Mouse (Mus musculus) MEL (cell line): ENCODE measurements around the gene Ezr. TPM values are rescaled to one million over a fixed set of nuclear protein-coding genes. Genes with fewer than 3 reads are reported as not detected.

ENCODE experiments used
- DNase-seq: peaks from one replicate; pipeline ENCODE4 v3.0.0; 2011; ENCODE audit warnings: low read depth, low spot score
- H3K27ac ChIP-seq: 2 replicates; pipeline ENCODE4 v1.5.1; 2012; ENCODE audit warnings: low read depth, mild to moderate bottlenecking, control low read depth, low read length, moderate library complexity; ENCODE audit not compliant: control insufficient read depth
- H3K27me3 ChIP-seq, 2 experiments: fragments of 150-350 bp in 1 of 2; sonication (generic) in 1 of 2; 2 replicates each; pipeline ENCODE4 v1.6.1; 2012; ENCODE audit warnings: low read length in 2 of 2, mild to moderate bottlenecking in 2 of 2, improper control_type of control experiment in 1 of 2, moderate library complexity in 1 of 2; ENCODE audit not compliant: insufficient read depth in 2 of 2, control insufficient read depth in 1 of 2
- H3K36me3 ChIP-seq, 2 experiments: 2 replicates each; pipeline ENCODE4 v1.6.1; 2012 to 2014; ENCODE audit warnings: low read length in 2 of 2, improper control_type of control experiment in 1 of 2, inconsistent platforms in 1 of 2, mild to moderate bottlenecking in 1 of 2; ENCODE audit not compliant: insufficient read depth in 2 of 2, control insufficient read depth in 1 of 2
- H3K4me1 ChIP-seq, 2 experiments: fragments of 150-350 bp in 1 of 2; sonication (generic) in 1 of 2; 2 replicates each; pipeline ENCODE4 v1.6.1; 2012; ENCODE audit warnings: low read length in 2 of 2, improper control_type of control experiment in 1 of 2, mild to moderate bottlenecking in 1 of 2; ENCODE audit not compliant: insufficient read depth in 2 of 2, control insufficient read depth in 1 of 2
- H3K4me3 ChIP-seq, 2 experiments: fragments of 150-350 bp in 1 of 2; sonication (generic) in 1 of 2; 2 replicates each; pipeline ENCODE4 v1.5.1; 2012; ENCODE audit warnings: low read depth in 2 of 2, low read length in 2 of 2, mild to moderate bottlenecking in 2 of 2, moderate library complexity in 2 of 2, control low read depth in 1 of 2, improper control_type of control experiment in 1 of 2; ENCODE audit not compliant: control insufficient read depth in 1 of 2, insufficient read depth in 1 of 2
- H3K79me2 ChIP-seq: 2 replicates; pipeline ENCODE4 v1.6.1; 2012; ENCODE audit warnings: mild to moderate bottlenecking, low read length, moderate library complexity; ENCODE audit not compliant: control insufficient read depth, poor library complexity, insufficient read depth
- H3K9ac ChIP-seq: 2 replicates; pipeline ENCODE4 v1.6.1; 2012; ENCODE audit warnings: low read depth, mild to moderate bottlenecking, control low read depth, low read length, moderate library complexity; ENCODE audit not compliant: control insufficient read depth, poor library complexity, severe bottlenecking
- H3K9me3 ChIP-seq: fragments of 150-350 bp; sonication (generic); replicated peaks from 2 replicates; pipeline ENCODE4 v1.6.1; 2012; ENCODE audit warnings: mild to moderate bottlenecking, low read length, improper control_type of control experiment, moderate library complexity; ENCODE audit not compliant: insufficient read depth
- BHLHE40 ChIP-seq: IDR thresholded peaks from 2 replicates; pipeline ENCODE4 v1.6.1; 2012; ENCODE audit warnings: low read depth, mild to moderate bottlenecking, inconsistent platforms, low read length, improper control_type of control experiment, borderline replicate concordance
- CHD2 ChIP-seq: IDR thresholded peaks from 2 replicates; pipeline ENCODE4 v1.6.1; 2011; ENCODE audit warnings: low read length, improper control_type of control experiment
- GABPA ChIP-seq: IDR thresholded peaks from 2 replicates; pipeline ENCODE4 v1.6.1; 2012; ENCODE audit warnings: low read depth, mild to moderate bottlenecking, inconsistent platforms, low read length, improper control_type of control experiment, moderate library complexity
- HCFC1 ChIP-seq: IDR thresholded peaks from 2 replicates; pipeline ENCODE4 v1.6.1; 2012; ENCODE audit warnings: low read depth, mild to moderate bottlenecking, inconsistent platforms, low read length, improper control_type of control experiment, moderate library complexity
- KAT2A ChIP-seq: conservative IDR thresholded peaks from 2 replicates; pipeline ENCODE4 v1.6.1; 2012; ENCODE audit warnings: low read depth, low read length, improper control_type of control experiment, inconsistent platforms
- MAFK ChIP-seq: IDR thresholded peaks from 2 replicates; pipeline ENCODE4 v1.6.1; 2011; ENCODE audit warnings: low read depth, mild to moderate bottlenecking, low read length, improper control_type of control experiment, borderline replicate concordance
- MAX ChIP-seq: IDR thresholded peaks from 2 replicates; pipeline ENCODE4 v1.6.1; 2011; ENCODE audit warnings: low read length, improper control_type of control experiment
- MAZ ChIP-seq: IDR thresholded peaks from 2 replicates; pipeline ENCODE4 v1.6.1; 2012; ENCODE audit warnings: low read depth, mild to moderate bottlenecking, inconsistent platforms, low read length, improper control_type of control experiment
- MEF2A ChIP-seq: IDR thresholded peaks from 2 replicates; pipeline ENCODE4 v1.6.1; 2014; ENCODE audit warnings: low read depth, mild to moderate bottlenecking, inconsistent platforms, low read length, improper control_type of control experiment; ENCODE audit not compliant: poor library complexity, insufficient replicate concordance, severe bottlenecking; ENCODE audit errors: extremely low read depth
- MXI1 ChIP-seq: IDR thresholded peaks from 2 replicates; pipeline ENCODE4 v1.6.1; 2011; ENCODE audit warnings: mild to moderate bottlenecking, low read depth, low read length, improper control_type of control experiment
- MYC ChIP-seq: IDR thresholded peaks from 2 replicates; pipeline ENCODE4 v1.6.1; 2011; ENCODE audit warnings: low read depth, mild to moderate bottlenecking, low read length, improper control_type of control experiment, moderate library complexity
- NELFE ChIP-seq: IDR thresholded peaks from 2 replicates; pipeline ENCODE4 v1.6.1; 2011; ENCODE audit warnings: low read depth, low read length, improper control_type of control experiment
- NRF1 ChIP-seq: IDR thresholded peaks from 2 replicates; pipeline ENCODE4 v1.6.1; 2014; ENCODE audit warnings: low read depth, mild to moderate bottlenecking, inconsistent platforms, low read length, improper control_type of control experiment, moderate library complexity; ENCODE audit not compliant: poor library complexity, insufficient read depth, severe bottlenecking
- POLR2A ChIP-seq, 2 experiments: IDR thresholded peaks; 2 replicates each; pipeline ENCODE4 v1.6.1; 2011 to 2012; ENCODE audit warnings: low read length in 2 of 2, mild to moderate bottlenecking in 2 of 2, control low read depth in 1 of 2, improper control_type of control experiment in 1 of 2, low read depth in 1 of 2, moderate library complexity in 1 of 2; ENCODE audit not compliant: control insufficient read depth in 1 of 2, insufficient read depth in 1 of 2, poor library complexity in 1 of 2
- RAD21 ChIP-seq: IDR thresholded peaks from 2 replicates; pipeline ENCODE4 v1.6.1; 2011; ENCODE audit warnings: mild to moderate bottlenecking, low read depth, low read length, improper control_type of control experiment
- SIN3A ChIP-seq: IDR thresholded peaks from 2 replicates; pipeline ENCODE4 v1.6.1; 2012; ENCODE audit warnings: low read length, improper control_type of control experiment, inconsistent platforms
- TAL1 ChIP-seq: IDR thresholded peaks from 2 replicates; pipeline ENCODE4 v1.6.1; 2012; ENCODE audit warnings: mild to moderate bottlenecking, inconsistent platforms, low read length, moderate library complexity, mixed read lengths
- USF1 ChIP-seq: IDR thresholded peaks from 2 replicates; pipeline ENCODE4 v1.6.1; 2014; ENCODE audit warnings: low read depth, mild to moderate bottlenecking, inconsistent platforms, low read length, improper control_type of control experiment, moderate library complexity
- USF2 ChIP-seq, 2 experiments: IDR thresholded peaks; 2 replicates each; pipeline ENCODE4 v1.6.1; 2011 to 2012; ENCODE audit warnings: improper control_type of control experiment in 2 of 2, low read length in 2 of 2, borderline replicate concordance in 1 of 2, inconsistent platforms in 1 of 2, low read depth in 1 of 2, mild to moderate bottlenecking in 1 of 2; ENCODE audit not compliant: insufficient read depth in 1 of 2
- ZNF384 ChIP-seq: IDR thresholded peaks from 2 replicates; pipeline ENCODE4 v1.6.1; 2012; ENCODE audit warnings: low read depth, mild to moderate bottlenecking, inconsistent platforms, low read length, improper control_type of control experiment
- polyA plus RNA-seq, 2 experiments: library from polyadenylated mRNA; stranded (reverse) in 1 of 2; unstranded in 1 of 2; fragments of >175 nt in 1 of 2; fragments of >200 nt in 1 of 2; gene quantifications; 2 replicates each; pipeline versions ENCODE4 v1.2.1 to v1.2.4; 2012; ENCODE audit warnings: low replicate concordance in 2 of 2, low read depth in 1 of 2; ENCODE audit not compliant: insufficient read length in 2 of 2, insufficient read depth in 1 of 2, missing spikeins in 1 of 2
- total RNA-seq: library from RNA; depleted of rRNA; stranded (reverse); fragments of 300-350 nt; gene quantifications from 2 replicates; pipeline ENCODE4 v1.2.3, GENCODE M21; 2012

Ezr gene
- total and polyA plus RNA-seq, 3 experiments: 48.7 to 88.7 TPM; not detected in 1

GRCm38 (mm10) chr17:6783006-6783661 is 550 bp upstream of the Ezr start:
- Histone ChIP-seq H3K4me1 (peaks cover 7% of the 10 kb centered on the region in 2 experiments; a peak in 3 of 4 replicates), H3K9me3 (no peaks in the 10 kb centered on the region), H3K4me3 (peak overlapping the region; percentile 90 to 99), H3K27ac (peak overlapping the region; percentile 85), H3K9ac (peak overlapping the region; percentile 95), H3K27me3 (no peaks in the 10 kb centered on the region), H3K79me2 (peaks cover 33% of the 10 kb centered on the region), H3K36me3 (peaks cover 0 to 12% of the 10 kb centered on the region in 2 experiments; a peak in 2 of 4 replicates)
- TF ChIP-seq MAZ (no peak), USF2 (IDR thresholded peaks at IDR 0.05; ENCODE audit: borderline replicate concordance in 1 of 2, insufficient read depth in 1 of 2, low read depth in 1 of 2, low read length in 2 of 2) (no peak), GABPA (no peak), USF1 (peak; percentile 57), KAT2A (no peak; the same call in 1 of the 2 replicates), CHD2 (no peak), NELFE (peak; percentile 31), SIN3A (peak; percentile 35; the same call in 1 of the 2 replicates), MAX (peak; percentile 81), NRF1 (peak; percentile 47), BHLHE40 (peak; percentile 43; the same call in 1 of the 2 replicates), MEF2A (no peak), RAD21 (no peak), MAFK (no peak), MXI1 (peak; percentile 84), HCFC1 (no peak), MYC (peak; percentile 93), POLR2A (IDR thresholded peaks at IDR 0.05; ENCODE audit: control insufficient read depth in 1 of 2, insufficient read depth in 1 of 2, low read depth in 1 of 2, low read length in 2 of 2, poor library complexity in 1 of 2) (peak; percentile 43 to 95; a peak in 2 of 4 replicates), ZNF384 (no peak), TAL1 (no peak)
- peak; percentile 71 for DNase-seq
